Mouse (Mus musculus): ENCODE results near the gene Rnps1.

DNA sequence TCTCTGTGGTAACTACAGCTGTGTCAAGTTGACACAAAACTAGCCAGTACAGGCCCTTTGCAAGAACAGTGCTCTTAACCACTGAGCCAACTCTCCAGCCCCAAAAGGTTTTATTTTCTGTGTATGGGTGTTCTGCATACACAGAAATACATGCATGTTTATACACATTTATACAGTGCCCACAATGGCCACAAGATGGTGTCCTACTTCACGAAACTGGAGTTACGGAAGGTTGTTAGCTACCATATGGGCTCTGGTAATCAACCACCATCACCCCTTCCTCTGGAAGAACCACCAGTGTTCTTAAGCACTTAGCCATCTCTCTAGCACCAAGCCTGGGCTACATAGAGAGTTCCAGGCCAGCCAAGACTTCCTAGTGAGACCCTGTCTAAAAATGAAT lies 47.2 kb downstream of the Rnps1 start:
- TF ChIP-seq POLR2A (IDR thresholded peaks at IDR 0.05; ENCODE audit: extremely low read depth, insufficient read depth, low read length) (no peak), CTCF (IDR thresholded peaks at IDR 0.05; ENCODE audit: low read depth, low read length) (peak; percentile 23; the same call in 1 of the 2 replicates)
